Mouse (Mus musculus): ENCODE results near the gene Evi2.

Evi2 gene

GRCm38 (mm10) chr11:79523560-79524309 is 6.7 kb downstream of the Evi2 start, which contains the start of gene Evi2b:
Gene Evi2b (minus strand): TSS chr11:79523762.
- peak; percentile 51 to 58 for DNase-seq

GRCm38 (mm10) chr11:79522944-79523343 is 7.4 kb downstream of the Evi2 start:
- no peak for DNase-seq

- DNase-seq, result no peak
Observed at GRCm38 (mm10) chr11:79521930-79522329, 8.5 kb downstream of the Evi2 start.

- DNase-seq, result no peak
Observed at GRCm38 (mm10) chr11:79520772-79521171, 9.6 kb downstream of the Evi2 start.

- no peak for DNase-seq
Observed at GRCm38 (mm10) chr11:79519878-79520291, 10.5 kb downstream of the Evi2 start.

DNA sequence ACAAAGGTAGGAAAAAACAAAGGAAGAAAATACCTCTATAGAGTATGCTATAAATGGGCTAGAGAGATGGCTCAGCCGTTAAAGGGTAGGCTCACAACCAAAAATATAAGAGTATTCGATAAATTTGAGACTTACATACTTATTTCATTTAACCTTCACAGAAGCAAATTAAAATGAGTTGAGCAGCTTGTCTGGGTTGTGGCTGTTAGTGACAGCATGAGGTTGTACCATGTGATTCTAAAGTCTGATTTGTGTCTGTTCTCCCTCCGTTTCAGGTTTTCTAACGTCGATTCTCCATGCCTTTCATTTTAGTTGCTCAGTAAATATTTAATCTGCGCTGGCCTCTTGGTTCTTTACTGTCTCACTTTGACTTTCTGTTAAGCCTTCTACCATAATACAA is 11.1 kb downstream of the Evi2 start:
- no peak for DNase-seq

DNA sequence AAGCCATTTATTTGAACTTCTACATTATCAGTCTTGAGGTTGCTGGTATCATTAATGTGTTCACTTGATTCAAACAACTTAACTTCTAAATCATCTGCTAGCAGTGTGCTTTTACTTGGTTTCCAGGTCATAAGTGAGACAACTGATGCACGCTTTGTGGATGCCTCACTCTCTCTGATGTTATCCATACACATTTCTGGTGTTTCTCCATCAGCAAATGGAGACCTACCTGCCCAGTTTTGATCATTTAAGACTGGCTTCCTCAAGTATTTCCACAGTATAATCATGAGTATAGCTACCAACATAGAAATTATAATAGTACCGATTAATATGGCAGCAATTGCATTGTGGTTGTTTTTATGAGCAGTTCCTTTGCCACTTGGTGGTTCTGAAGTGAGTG is 14.6 kb downstream of the Evi2 start:
- DNase-seq, result no peak

DNA sequence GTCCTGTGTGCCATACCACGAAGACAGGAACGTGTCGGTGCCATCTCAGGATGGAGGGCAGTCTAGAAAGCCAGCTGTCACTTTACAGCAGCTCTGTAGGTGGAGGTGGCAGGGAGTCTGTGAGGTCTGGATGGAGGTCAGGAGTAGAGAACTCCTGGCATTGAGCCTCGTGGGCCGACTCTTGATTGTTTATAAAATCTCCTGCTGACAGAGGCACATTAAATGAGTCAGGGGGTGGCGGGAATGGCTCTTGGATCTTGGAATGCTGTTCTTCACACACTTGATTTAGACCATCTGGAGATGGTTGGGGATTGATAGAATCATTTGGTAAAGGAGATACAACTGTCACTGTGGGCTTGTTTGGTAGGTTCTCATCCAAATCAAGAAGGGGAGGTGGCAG is 15.1 kb downstream of the Evi2 start:
- no peak for DNase-seq

DNA sequence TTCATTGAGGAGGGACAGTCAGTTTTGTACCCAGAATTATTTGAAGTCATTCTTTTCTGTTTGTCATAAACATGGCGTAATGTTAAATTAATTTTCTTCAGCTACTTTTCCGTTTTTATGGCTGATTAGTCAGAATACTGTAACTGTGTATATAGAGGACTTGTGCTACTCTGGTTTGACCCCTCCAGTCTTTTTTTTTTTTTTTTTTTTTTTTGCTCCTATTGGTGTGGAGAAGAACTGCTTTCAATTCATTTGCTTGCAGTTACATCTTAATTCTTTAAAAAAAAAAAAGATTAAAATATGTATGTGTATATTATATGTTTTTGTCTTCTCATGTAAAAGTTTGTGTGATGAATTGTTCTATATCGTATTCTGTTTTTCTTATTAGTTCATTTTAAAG is 18.4 kb downstream of the Evi2 start:
- DNase-seq, result no peak

DNA sequence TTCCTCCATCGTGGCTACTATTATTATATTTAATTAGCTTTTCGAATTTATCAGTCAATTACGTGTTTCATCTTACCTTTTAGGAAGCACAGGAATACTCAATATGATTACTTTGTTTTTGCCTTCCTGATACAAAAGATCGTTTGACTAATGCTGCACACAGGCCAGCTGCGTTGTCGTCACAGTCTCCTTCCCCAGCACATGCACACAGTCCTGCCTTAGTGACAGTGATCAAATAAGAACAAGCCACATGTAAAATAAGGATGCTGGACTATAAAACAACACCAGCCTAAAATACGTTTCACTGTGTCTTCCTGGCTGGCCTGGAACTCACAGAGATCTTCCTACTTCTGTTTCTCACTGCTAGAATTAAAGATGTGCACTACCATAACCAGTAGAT is 25.9 kb downstream of the Evi2 start:
- DNase-seq, result no peak

- no peak for DNase-seq
Observed at GRCm38 (mm10) chr11:79503845-79504244, 26.5 kb downstream of the Evi2 start, which contains the start of gene Omg. Gene Omg (minus strand): TSS chr11:79504084.

DNA sequence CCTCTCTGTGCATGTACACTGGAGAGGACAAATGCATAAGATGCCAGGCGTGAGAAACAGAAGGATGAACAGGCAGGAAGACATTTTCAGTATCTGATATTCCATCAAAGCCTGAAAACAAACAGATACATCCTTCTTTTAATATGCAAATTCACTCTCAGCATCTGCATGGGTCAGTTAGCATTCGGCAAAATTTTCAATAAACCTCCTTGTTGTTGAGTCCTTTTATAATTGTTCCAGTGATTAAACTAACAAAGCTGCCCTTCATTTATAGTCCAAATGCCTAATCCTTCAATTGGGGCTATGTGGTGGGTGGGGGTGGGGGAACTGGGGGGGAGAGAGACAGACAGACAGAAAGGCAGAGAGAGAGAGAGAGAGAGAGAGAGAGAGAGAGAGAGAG is 27.5 kb downstream of the Evi2 start:
- DNase-seq, result no peak

- no peak for DNase-seq
Observed at GRCm38 (mm10) chr11:79494976-79495800, 35.2 kb downstream of the Evi2 start.

GRCm38 (mm10) chr11:79484721-79485120 is 45.7 kb downstream of the Evi2 start:
- DNase-seq, result no peak

- DNase-seq, result no peak
Observed at GRCm38 (mm10) chr11:79483876-79484528, 46.4 kb downstream of the Evi2 start.

GRCm38 (mm10) chr11:79483392-79483791 is 47.0 kb downstream of the Evi2 start:
- no peak for DNase-seq

DNA sequence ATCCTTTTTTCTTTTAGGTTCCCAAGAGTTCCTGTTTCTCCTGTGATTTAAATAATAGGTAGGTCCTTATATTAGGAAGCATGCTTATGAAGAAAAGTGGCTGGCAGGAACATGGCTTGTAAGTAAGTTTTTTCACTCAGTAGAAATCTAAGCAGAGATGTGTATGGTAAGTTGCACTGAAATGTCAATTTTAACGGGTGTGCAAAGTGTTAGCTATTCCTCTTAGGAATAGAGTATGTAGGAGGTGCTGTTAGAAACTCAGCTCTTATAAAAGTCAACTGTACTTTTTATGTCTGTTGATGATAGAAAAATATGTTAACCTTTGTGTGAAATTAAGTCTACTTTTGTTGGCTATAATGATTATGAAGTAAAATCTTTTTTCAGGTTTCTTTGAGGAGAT is 62.3 kb downstream of the Evi2 start:
- no peak for DNase-seq

Measured in thymus, postnatal 36 days (tissue).